Mouse (Mus musculus) CD4-positive, CD25-positive, alpha-beta regulatory T cell, adult 2 months (primary cell): ENCODE data around the gene Olfr1393.
A peak's percentile ranks its signal among the peaks of the same experiment; 100 is the strongest.
"Not testable (repeated sequence)": the region's sequence is repeated elsewhere in the genome, so short reads cannot be mapped to it uniquely, and the experiment has no call there.

Experiments used
- DNase-seq: peaks from one replicate; pipeline ENCODE4 v3.0.0-alpha.2; 2012; ENCODE audit warnings: low read depth, low spot score

Gene Olfr1393

GRCm38 (mm10) chr11:49250422-49251379 lies 27.4 kb upstream of the Olfr1393 start:
- peak; percentile 72 for DNase-seq

- DNase-seq, result no peak
These were observed 26.7 kb upstream of the Olfr1393 start for GRCm38 (mm10) chr11:49251380-49251761.

- no peak for DNase-seq
These were observed 26.1 kb upstream of the Olfr1393 start for GRCm38 (mm10) chr11:49252048-49252447.

DNA sequence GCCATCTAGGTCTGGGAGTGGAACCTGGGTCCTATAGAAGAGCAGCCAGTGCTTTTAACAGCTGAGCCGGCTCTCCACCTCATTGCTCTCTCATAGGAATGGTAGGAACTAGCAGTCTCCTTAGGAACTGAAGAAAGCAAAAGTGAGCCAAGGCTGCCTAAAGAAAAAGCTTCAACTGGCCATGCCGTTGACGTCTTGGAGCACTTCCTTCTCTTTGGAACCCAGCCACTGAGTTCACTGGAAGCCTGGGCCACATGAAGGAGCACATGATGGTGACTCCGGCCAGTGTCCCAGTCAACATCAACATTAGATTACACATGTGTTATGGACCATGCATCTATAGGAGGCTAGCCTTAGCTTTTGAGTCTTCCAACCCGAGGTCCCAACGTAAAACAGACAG lies 25.1 kb upstream of the Olfr1393 start:
- no peak for DNase-seq

DNA sequence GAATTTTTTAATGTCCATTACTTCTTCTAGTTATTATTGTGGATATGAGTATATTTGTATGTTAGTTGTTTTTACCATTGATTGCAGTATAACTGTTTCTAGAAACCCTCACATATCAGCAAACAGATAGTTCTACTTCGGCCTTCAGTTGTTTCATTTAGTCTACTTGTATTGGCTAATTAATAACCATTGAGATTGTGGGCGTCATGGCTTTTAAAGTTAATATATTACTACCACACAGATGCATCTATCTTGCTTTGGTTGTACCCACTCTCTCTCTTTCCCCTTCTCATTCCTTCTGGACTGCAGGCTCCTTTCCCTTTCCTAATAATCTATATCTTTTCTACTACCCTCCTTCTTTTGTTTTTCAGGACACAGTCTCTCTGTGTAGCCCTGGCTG lies 18.8 kb upstream of the Olfr1393 start:
- DNase-seq, result no peak

DNA sequence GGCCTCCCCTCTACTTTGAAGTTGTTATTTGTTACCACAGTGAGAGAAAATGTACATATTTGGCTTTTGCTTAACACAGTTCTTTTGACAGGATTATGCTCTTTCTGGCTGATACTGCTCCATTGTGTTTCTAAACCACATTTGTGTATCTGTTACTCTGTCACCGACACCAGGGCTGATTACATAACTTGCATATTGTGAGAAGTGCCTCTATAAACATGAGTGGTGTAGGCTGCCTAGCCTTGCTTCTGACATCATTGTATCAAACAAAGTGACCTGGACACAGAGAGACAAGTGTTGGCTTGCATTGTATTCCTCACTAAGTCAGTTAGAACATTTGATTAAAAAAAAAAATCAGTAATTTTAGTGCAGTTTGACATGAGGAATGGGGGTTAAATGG lies 18.3 kb upstream of the Olfr1393 start:
- DNase-seq, result no peak

GRCm38 (mm10) chr11:49260598-49261312 lies 17.3 kb upstream of the Olfr1393 start:
- no peak for DNase-seq

DNA sequence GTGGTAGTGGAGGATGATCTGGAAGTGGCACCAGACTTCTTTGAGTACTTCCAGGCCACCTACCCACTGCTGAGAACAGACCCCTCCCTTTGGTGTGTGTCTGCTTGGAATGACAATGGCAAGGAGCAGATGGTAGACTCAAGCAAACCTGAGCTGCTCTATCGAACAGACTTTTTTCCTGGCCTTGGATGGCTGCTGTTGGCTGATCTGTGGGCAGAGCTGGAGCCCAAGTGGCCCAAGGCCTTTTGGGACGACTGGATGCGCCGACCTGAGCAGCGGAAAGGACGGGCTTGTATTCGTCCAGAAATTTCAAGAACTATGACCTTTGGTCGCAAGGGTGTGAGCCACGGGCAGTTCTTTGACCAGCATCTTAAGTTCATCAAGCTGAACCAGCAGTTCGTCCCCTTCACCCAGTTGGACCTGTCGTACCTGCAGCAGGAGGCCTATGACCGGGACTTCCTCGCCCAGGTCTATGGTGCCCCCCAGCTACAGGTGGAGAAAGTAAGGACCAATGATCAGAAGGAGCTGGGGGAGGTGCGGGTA lies 16.7 kb upstream of the Olfr1393 start:
- DNase-seq, result no peak

- no peak for DNase-seq
These were observed 15.8 kb upstream of the Olfr1393 start for GRCm38 (mm10) chr11:49262286-49262685.

DNA sequence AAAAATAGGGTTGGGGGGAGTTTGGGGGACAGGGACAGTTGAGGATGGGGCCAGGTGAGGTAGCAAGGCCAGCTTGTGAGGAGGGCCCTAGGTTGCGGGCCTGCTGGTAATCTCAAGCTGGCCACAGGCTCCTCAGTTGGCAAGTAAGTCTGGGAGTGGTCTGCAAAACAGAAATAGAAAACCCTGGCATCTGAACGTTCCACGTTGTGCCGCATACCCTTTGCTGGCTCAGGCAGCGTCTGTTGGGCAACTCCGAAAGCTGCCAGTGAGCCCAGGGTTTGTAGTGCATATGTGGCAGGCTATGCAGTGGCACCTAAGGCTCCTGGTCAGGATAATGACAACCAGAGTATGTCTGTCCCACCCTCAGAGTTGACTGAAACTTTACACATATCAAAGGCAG lies 15.0 kb upstream of the Olfr1393 start:
- DNase-seq, result no peak

DNA sequence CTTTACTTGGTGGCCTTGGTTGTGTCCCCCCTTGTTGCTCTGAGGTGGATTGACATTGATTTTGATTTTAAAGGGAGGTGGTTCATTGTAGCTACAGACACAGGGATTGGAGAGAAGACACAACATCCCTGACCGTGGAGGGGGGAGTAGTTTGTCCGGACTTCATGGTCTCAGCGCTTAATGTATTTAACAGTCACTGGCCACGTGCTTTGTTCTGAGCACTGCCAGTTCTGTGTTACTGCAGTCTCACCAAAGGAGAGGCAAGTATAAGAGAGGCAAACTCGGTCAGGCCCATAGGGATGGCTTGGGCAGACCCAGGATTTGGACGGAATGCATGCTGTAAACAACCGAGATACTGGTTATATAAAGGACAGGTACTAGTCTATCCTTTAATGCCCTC lies 14.0 kb upstream of the Olfr1393 start:
- no peak for DNase-seq

- peak; percentile 68 for DNase-seq
These were observed 13.5 kb upstream of the Olfr1393 start for GRCm38 (mm10) chr11:49264622-49265021.

GRCm38 (mm10) chr11:49265101-49265500 lies 13.0 kb upstream of the Olfr1393 start:
- DNase-seq, result no peak

DNA sequence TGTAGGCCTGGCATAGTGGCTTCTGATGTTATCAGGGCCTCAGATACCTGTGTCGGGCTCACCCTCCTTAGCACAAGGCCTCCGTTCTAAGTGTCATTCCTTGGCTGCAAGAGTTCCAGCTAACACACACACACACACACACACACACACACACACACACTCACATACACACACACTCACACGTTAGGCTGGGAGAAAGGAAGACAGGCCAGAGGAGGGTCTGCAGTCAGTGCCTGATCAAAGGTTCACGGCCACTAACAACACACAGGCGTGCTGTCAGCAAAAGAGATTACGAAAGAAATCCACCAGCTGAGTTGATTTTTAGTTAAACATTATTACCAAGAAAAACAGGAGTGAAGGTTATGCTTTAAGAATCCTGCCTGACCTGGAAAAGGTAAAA lies 11.4 kb upstream of the Olfr1393 start:
- no peak for DNase-seq

- no peak for DNase-seq
These were observed 10.8 kb upstream of the Olfr1393 start for GRCm38 (mm10) chr11:49267316-49267715.

DNA sequence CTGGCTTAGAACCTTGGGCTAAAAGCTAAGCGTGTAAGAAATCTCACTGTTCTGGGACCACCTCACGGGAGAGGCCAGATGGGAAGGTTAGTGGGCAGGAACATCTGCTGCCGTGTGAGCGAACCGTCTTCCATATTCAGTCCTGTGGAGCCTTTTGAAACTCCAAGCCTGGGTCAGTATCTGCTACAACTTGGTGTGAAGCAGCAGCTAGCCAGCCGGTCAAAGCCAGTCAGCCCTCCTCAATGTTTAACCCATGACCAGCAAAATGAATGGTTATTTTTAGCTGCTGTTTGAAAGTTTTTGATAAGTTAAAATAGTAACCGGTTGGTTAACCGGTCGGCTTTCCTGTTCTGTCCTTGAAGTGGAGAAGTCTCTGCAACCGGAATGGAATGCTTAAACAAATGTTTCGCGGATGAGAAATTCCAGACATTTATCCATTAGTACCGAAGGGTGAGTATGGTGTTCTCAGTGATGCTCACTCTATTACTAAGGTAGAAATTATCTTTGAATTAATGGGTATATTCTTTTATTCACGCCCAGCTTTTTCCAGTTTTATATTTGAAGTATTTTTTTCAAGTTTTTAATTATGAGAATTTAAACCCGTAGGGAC lies 10.0 kb upstream of the Olfr1393 start:
- no peak for DNase-seq

GRCm38 (mm10) chr11:49269761-49270160 lies 8.3 kb upstream of the Olfr1393 start:
- DNase-seq, result no peak

DNA sequence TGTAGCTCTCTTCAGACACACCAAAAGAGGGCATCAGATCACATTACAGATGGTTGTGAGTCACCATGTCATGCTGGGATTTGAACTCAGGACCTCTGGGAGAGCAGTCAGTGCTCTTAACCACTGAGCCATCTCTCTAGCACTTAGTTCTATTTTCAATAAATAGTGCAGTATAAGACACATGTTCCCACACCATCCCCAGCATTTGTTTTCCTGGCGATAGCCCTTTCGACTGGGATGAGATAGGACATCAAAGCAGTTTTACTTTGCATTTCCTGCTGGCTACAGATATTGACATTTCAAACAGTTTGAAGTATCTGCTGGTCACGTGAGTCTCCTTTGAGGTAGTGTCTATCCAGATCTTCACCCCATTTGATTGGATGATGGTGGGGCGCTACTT lies 7.7 kb upstream of the Olfr1393 start:
- DNase-seq, result no peak

DNA sequence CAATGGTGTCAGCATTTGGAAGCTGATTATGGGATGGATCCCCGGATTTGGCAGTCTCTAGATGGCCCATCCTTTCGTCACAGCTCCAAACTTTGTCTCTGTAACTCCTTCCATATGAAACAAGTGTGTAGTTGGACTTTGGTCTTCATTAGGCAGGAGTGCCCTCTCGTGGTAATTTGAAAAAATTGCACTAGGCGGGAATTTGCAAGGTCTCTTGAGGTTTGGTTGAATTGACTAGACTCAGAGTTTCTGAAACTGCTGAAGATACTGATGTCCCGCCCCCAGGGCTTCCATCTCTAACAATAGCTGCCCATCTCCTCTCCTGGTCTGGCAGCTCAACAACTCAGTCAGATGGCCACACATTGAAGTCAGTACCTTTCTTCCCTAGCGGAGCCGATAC lies 6.8 kb upstream of the Olfr1393 start:
- DNase-seq, result peak; percentile 77

GRCm38 (mm10) chr11:49273834-49274519 lies 4.1 kb upstream of the Olfr1393 start:
- no peak for DNase-seq

DNA sequence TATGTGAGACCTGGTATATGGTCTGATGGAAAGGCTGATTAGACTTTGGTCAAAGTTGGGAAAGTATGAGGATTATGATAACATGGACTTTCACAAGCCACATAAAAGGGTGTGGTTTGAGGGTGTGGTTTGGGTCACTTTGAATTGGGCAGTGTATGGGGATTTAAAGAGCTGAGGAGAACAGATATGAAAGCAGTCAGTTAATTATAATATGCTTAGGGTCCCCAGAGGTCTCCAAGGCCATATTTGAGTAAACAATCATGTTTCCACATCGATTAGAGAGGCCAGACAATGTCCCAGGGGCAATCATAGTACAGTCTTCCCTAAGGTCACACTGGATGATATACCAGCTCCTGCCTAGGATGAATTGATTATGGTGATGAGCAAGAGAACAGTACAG lies 6.9 kb downstream of the Olfr1393 start, which contains the start of gene Olfr1392:
Olfr1392 (plus strand) TSS at position 301 of the 400 bp plus-strand sequence.
- not testable (repeated sequence) for DNase-seq
